Mouse (Mus musculus) right cerebral cortex, postnatal 14 days (tissue): ENCODE results near the gene Fes.

Experiments
- DNase-seq: peaks from one replicate; pipeline ENCODE4 v3.0.0; 2022

Fes gene

GRCm38 (mm10) chr7:80387633-80388543, at the start of gene Fes:
Fes (minus strand) TSS chr7:80387946.
- no peak for DNase-seq

- DNase-seq: no peak
These were observed 48.8 kb upstream of the Fes start for GRCm38 (mm10) chr7:80436571-80436970.

GRCm38 (mm10) chr7:80435594-80435993, 47.8 kb upstream of the Fes start:
- DNase-seq: no peak

GRCm38 (mm10) chr7:80429661-80430060, 41.9 kb upstream of the Fes start:
- no peak for DNase-seq

DNA sequence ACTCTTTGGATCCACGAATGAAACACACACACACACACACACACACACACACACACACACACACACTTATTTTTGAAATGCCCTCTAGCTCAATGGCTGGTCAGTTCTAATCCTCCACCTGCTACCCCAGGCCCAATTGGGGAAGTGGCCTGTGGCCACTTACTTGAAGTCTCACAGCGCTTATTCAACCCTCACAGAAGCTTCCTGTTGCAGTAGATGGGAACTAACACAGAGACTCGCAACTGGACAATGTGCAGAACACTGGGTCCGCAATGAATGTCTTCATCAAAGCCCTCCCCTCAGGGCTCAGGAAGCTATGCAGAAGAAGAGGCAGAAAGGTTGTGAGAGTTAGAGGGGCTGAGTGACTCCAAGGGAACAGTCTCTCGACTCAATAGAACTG, 40.0 kb upstream of the Fes start:
- DNase-seq: no peak

- no peak for DNase-seq
These were observed 38.6 kb upstream of the Fes start for GRCm38 (mm10) chr7:80426363-80426762.

GRCm38 (mm10) chr7:80424722-80425121, 37.0 kb upstream of the Fes start:
- DNase-seq: no peak

GRCm38 (mm10) chr7:80422759-80423480, 35.2 kb upstream of the Fes start:
- DNase-seq: peak; percentile 44

- DNase-seq: no peak
These were observed 33.8 kb upstream of the Fes start for GRCm38 (mm10) chr7:80421576-80421975.

DNA sequence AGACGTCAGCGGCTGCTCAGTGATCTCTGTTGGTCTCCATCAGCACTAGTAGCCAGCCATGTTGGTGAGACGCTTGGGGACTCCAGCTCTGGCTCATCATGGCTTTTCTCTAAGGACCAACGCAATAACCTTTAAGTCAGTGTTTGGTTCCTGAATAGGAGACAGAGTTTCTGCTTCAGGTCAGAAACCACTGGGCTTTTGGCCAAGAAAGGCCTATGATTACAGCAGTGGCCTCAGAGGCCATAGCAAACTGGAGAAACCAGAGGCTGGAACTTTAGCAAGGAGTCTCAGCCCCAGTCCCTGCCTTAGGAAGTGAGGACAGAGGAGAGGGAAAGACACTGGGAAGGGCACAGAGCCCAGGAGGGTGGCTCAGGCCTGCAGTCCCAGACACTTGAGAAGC, 32.8 kb upstream of the Fes start:
- no peak for DNase-seq

DNA sequence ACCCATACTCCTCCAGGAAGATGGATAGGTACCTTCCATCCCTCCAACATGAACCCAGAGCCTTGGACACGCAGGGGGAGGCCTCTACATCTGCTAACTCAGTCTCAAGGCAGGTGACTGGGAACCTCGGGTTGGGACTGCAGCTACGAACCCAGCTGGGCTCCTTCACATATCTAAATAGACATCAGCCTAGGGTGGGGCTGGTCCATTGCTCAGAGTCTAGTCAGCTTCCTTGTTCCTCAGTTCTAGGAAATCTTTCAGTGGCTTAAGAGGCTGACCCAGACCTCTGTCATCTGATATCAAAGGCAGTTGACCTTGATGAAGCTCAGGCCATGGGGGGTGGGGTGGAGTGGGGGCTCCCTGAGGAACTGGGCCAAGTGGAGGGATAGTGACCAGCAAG, 31.5 kb upstream of the Fes start:
- no peak for DNase-seq

DNA sequence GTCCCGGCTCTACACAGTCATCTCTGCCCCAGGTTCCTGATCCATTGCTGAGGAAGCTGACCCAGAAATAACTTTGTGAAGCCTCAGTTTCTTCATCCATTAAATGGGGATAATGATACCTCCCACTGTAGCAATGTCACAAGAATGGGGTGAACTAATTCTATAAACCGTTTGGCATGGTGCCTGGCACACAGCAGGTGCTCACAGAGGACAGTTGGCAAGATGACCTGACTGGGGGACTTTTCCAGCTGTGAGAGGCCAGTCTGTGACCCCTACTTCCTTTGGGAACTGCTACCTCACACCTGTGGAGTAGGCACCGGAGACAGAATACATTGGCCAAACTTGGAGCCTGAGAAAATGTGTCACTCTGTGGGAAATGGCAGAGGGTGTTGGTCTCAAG, 30.3 kb upstream of the Fes start:
- DNase-seq: no peak

DNA sequence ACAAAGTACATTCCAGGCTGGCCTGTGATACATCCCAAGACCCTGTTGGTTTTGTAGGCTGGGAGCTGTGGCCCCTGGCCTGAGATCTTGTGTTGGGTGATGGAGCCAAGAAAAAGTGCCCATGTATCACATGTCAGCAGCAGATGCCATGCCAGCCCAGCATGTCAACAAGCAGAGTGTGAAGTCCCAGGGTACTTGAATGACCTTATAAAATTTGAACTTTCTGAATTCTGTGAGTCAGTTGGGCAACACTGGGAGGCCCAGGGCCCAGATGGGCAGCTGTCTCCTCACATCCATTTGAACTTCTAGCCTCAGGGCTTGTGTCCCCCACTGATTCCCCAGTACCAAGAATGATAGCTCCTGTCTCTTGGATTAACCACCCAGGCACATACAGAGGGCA, 29.9 kb upstream of the Fes start:
- no peak for DNase-seq

GRCm38 (mm10) chr7:80416969-80417368, 29.2 kb upstream of the Fes start:
- no peak for DNase-seq

GRCm38 (mm10) chr7:80414303-80414855, 26.6 kb upstream of the Fes start:
- DNase-seq: no peak

DNA sequence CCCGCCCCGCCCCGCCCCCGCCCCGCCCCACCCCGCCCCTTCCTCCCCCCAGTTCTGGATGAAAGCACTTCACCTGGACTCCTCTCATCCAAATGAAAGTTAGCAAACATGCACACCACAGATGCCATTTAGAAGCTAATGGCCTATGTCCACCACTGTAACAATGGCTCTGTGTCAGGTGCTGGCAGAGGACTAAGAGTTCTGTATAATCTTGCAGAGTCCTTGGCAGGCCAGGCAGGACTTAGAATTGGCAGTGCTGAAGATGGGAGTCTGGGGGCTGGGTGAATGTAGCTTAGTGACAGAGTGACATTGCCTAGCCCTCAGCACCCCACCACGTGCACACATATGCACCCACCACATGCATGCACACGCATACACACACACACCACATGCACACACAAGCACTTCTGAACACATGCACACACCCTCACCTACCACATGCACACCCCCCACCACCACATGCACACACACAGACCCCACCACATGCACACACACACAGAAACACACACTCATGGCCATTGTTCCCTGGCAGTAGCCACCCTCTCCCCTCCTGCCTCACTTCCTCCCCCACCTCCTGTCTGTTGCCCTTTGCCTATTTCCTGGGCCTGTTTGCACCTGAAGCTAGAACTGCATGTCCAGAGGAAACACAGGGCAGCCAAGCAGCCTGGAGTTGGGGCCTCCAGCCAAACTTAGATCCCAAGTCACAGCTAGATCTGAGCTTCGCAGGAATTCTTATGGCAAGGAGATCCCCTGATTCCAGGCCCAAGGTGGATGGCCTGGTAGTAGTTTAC, 26.0 kb upstream of the Fes start:
- no peak for DNase-seq

GRCm38 (mm10) chr7:80412781-80413180, 25.0 kb upstream of the Fes start:
- DNase-seq: no peak

DNA sequence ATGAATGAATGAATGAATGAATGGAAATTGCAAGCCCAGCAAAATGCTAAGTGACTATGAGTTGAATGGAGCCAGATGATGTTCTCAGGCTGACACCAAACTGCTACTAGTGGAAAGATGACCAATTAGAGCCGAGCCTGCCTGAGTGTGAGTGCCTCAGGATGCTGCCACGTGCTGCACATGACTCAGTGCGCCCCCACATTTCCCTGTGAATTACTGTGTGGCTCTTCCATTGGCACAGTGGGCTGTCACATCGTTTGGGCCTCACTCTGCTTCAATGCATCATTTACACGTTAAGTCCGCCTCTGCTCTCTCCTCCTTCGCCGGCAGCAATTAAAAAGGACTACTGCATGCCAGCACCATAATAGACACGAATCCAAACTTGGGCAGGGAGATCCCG, 24.5 kb upstream of the Fes start:
- peak; percentile 71 for DNase-seq

DNA sequence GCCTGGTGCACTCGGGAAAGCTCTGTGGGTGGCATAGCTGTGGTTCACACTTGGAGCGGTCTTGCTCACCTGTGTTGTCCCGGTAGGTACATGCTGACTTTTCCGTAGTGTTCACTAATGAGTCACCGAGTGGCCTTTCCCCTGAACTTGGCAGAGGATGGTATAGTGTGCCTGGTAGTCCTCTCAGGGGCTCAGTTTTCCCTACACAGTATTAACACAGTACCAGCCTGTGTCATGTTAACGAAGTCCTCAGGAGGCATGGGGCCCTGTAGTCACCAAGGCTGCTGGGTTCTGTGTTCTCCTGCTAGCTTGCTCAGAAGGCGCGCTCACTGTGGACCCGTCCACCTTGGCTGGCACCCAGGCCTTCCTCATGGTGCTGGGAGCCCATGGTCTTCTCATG, 22.6 kb upstream of the Fes start:
- DNase-seq: no peak

DNA sequence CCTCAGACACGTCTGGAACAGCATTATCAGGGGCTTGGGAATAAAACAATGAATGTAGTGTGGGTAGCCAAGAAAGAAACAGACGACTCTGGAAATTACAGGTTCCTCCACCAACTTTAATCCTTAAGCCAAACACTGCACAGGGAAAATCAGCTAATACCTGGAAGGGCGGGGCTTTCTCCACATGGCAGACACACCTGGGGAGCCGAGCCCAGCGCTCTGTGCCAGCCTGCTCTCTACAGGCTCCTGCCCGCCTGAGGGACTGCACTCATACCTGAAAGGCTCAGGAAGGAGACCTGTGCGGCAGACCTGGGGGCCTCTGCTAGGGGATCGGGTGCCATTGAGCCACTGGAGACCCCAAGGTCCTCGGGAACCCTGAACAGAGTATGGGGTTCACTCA, 20.0 kb upstream of the Fes start:
- DNase-seq: no peak

- DNase-seq: no peak
These were observed 18.4 kb upstream of the Fes start for GRCm38 (mm10) chr7:80406186-80406585.

- no peak for DNase-seq
These were observed 17.5 kb upstream of the Fes start, which contains the start of gene Furin for GRCm38 (mm10) chr7:80405188-80405695. Furin (minus strand) TSS chr7:80405436.
